Mouse (Mus musculus) liver, embryonic 13.5 days (tissue): ENCODE results near the gene Dnaaf1. TPM values are rescaled to one million over a fixed set of nuclear protein-coding genes. Genes with fewer than 3 reads are reported as not detected.

ENCODE experiments used
- ATAC-seq: fragments of 200-750 bp; cut with Nextera tagmentation; 2 replicates; pipeline ENCODE4 v1.8.0; 2017; ENCODE audit warnings: low read depth, mild to moderate bottlenecking, moderate number of reproducible peaks, moderate library complexity
- DNase-seq: peaks from one replicate; pipeline ENCODE4 v3.0.0; 2022
- H3K27ac ChIP-seq: fragments of 300-500 bp; sonication (generic); 2 replicates; pipeline ENCODE4 v1.5.1; 2015; ENCODE audit warnings: moderate library complexity, mild to moderate bottlenecking, inconsistent platforms
- H3K27me3 ChIP-seq: fragments of 300-500 bp; sonication (generic); 2 replicates; pipeline ENCODE4 v1.6.1; 2015; ENCODE audit warnings: mild to moderate bottlenecking, inconsistent platforms
- H3K36me3 ChIP-seq: fragments of 300-500 bp; sonication (generic); 2 replicates; pipeline ENCODE4 v1.6.1; 2015; ENCODE audit warnings: mild to moderate bottlenecking, inconsistent platforms
- H3K4me1 ChIP-seq: fragments of 300-500 bp; sonication (generic); replicated peaks from 2 replicates; pipeline ENCODE4 v1.6.1; 2015; ENCODE audit warnings: inconsistent platforms
- H3K4me2 ChIP-seq: fragments of 300-500 bp; sonication (generic); 2 replicates; pipeline ENCODE4 v1.6.1; 2015; ENCODE audit warnings: inconsistent platforms, mild to moderate bottlenecking, moderate library complexity
- H3K4me3 ChIP-seq: fragments of 300-500 bp; sonication (generic); replicated peaks from 2 replicates; pipeline ENCODE4 v1.5.1; 2015; ENCODE audit warnings: mild to moderate bottlenecking, inconsistent platforms
- H3K9ac ChIP-seq: fragments of 300-500 bp; sonication (generic); 2 replicates; pipeline ENCODE4 v1.6.1; 2015; ENCODE audit warnings: mild to moderate bottlenecking, inconsistent platforms
- H3K9me3 ChIP-seq: fragments of 300-500 bp; sonication (generic); replicated peaks from 2 replicates; pipeline ENCODE4 v1.6.1; 2016; ENCODE audit warnings: inconsistent platforms
- WGBS: fragments of 180-500 bp; shearing (Covaris S2); methylation state at CpG from one replicate; pipeline ENCODE4 v1.1.7; 2015; ENCODE audit not compliant: insufficient replicate concordance; 5-methylcytosine and 5-hydroxymethylcytosine counted together
- polyA plus RNA-seq: library from polyadenylated mRNA; unstranded; fragments of >200 nt; fragmentation: Nextera tagmentation; extraction: Ambion mirVana; gene quantifications from 2 replicates; pipeline ENCODE4 v1.2.1, GENCODE M21; 2015

The Dnaaf1 gene
- polyA plus RNA-seq, 1 experiment from 2014 or later: 0.07 TPM

DNA sequence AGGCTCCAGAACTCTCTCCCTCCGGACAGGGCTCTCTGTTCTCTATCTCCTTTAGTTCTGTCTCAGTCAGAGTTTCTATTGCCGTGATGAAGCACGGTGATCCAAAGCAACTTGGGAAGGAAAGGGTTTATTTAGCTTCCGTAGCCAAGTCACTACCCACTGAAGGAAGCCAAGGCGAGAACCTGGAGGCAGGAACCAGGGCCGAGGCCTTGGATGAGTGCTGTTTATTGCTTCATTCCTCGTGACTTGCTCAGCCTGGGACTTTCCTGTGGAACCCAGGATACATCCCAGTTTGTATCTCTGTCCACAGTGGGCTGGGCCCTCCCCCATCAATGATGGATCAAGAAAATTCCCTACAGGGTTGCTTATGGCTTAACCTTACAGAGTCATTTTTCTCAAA, 61.7 kb downstream of the Dnaaf1 start:
- H3K4me3 ChIP-seq: no peak overlapping the region
- H3K36me3 ChIP-seq: no peaks in the 10 kb centered on the region
- no peaks in the 10 kb centered on the region for H3K9me3 ChIP-seq
- no peaks in the 10 kb centered on the region for H3K4me1 ChIP-seq
- H3K27ac ChIP-seq: no peak overlapping the region
- 48% methylated on average over 7 of the region's 7 CpGs for WGBS
- DNase-seq (no peak), ATAC-seq (no peak)
- H3K4me2 ChIP-seq: no peak overlapping the region
- H3K27me3 ChIP-seq: peaks cover 56% of the 10 kb centered on the region
- no peak overlapping the region for H3K9ac ChIP-seq

DNA sequence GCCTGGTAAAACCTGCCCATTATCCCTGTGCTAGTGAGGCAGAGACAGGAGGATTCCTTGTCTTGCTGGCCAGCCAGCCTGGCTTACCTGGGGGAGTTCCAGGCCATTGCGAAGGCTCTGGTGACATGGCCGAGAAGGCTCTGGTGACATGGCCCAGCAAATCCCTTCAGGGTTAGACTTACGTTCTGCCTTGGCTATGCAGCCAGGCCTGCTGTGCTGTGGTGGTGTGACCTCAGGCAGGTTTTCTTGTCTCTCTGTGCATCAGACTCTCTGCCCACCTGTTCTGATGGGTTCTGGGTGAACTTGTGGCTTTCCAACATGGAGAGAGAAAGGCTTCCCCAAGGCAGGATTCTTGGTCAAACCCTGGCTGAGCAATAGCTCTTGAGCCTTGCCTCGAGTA, 62.3 kb downstream of the Dnaaf1 start:
- Histone ChIP-seq H3K36me3 (no peaks in the 10 kb centered on the region), H3K27ac (no peak overlapping the region), H3K4me1 (no peaks in the 10 kb centered on the region), H3K9ac (no peak overlapping the region), H3K4me2 (no peak overlapping the region), H3K4me3 (no peak overlapping the region), H3K9me3 (no peaks in the 10 kb centered on the region), H3K27me3 (peaks cover 50% of the 10 kb centered on the region)
- DNase-seq (no peak), ATAC-seq (no peak)
- WGBS: 63% methylated on average over 4 of the region's 4 CpGs

DNA sequence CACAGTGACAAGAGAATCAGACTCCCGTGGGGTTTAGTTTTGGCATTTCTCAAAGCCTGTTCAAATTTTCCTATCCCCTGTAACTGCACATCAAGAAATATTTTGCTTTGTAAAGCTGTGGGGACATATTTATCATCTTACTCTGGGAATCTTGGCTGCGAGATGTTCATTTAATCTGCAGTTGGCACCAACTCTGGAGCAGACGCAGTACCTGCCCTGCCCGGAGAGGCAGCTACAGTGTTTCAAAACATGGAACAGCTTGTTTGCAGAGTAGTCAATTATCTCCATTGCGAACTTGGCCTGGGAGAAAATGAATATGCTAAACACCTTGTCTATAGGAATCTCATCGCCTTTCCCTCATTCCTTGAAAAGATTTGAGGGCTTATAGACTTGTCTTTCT, 63.2 kb downstream of the Dnaaf1 start:
- H3K4me2 ChIP-seq: no peak overlapping the region
- no peaks in the 10 kb centered on the region for H3K36me3 ChIP-seq
- H3K9me3 ChIP-seq: no peaks in the 10 kb centered on the region
- DNase-seq: no peak
- no peak overlapping the region for H3K4me3 ChIP-seq
- peaks cover 41% of the 10 kb centered on the region for H3K27me3 ChIP-seq
- H3K9ac ChIP-seq: no peak overlapping the region
- no peaks in the 10 kb centered on the region for H3K4me1 ChIP-seq
- WGBS: 71% methylated on average over 6 of the region's 6 CpGs
- H3K27ac ChIP-seq: no peak overlapping the region
- no peak for ATAC-seq

DNA sequence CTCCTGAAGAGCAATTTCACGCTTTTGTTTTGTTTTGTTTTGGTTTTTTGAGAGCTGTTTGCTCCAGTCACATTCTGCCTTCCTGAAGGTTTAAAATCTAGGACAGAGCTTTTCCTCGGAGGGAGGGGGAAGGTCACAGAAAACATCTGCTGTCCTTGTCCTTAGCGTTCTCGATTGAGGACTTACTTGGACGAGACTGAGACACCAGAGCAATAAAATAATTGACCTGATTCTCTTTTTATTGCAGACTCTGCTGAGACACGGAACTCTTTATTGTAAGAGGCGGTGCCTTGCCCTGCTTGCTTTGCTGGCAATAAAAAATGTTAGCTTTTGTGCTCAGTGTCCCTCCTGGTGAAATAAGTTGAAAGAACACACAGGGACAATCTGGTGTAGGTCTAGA, 64.8 kb downstream of the Dnaaf1 start:
- DNase-seq (no peak), ATAC-seq (no peak)
- no peak overlapping the region for H3K27ac ChIP-seq
- peaks cover 26% of the 10 kb centered on the region for H3K27me3 ChIP-seq
- H3K4me2 ChIP-seq: no peak overlapping the region
- H3K36me3 ChIP-seq: no peaks in the 10 kb centered on the region
- no peaks in the 10 kb centered on the region for H3K9me3 ChIP-seq
- no peak overlapping the region for H3K9ac ChIP-seq
- no peak overlapping the region for H3K4me3 ChIP-seq
- WGBS: 55% methylated on average over 7 of the region's 7 CpGs
- H3K4me1 ChIP-seq: no peaks in the 10 kb centered on the region

DNA sequence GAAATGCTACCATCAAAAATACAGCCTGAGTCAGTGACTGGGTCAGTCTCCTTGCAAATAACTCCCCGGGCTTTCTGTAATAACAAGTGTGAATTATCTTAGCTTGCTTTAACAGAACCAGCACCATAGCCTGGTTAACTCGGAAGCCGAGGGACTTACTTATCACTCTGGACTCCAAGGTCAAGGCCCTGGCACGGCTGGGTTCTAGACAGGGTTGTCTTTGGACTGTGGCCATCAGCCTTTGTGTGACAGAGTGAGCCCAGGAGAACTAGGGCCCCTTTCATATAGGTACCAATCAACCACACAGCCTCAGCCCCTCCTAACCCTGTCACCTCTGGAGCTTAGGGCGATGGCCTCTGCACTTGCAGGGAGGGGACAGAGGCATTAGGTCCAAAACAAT, 66.0 kb downstream of the Dnaaf1 start:
- no peak overlapping the region for H3K27ac ChIP-seq
- ATAC-seq (no peak), DNase-seq (no peak)
- H3K4me1 ChIP-seq: no peaks in the 10 kb centered on the region
- H3K9me3 ChIP-seq: no peaks in the 10 kb centered on the region
- peaks cover 13% of the 10 kb centered on the region for H3K27me3 ChIP-seq
- H3K9ac ChIP-seq: no peak overlapping the region
- H3K36me3 ChIP-seq: no peaks in the 10 kb centered on the region
- H3K4me3 ChIP-seq: no peak overlapping the region
- H3K4me2 ChIP-seq: no peak overlapping the region
- 55% methylated on average over 5 of the region's 5 CpGs for WGBS

DNA sequence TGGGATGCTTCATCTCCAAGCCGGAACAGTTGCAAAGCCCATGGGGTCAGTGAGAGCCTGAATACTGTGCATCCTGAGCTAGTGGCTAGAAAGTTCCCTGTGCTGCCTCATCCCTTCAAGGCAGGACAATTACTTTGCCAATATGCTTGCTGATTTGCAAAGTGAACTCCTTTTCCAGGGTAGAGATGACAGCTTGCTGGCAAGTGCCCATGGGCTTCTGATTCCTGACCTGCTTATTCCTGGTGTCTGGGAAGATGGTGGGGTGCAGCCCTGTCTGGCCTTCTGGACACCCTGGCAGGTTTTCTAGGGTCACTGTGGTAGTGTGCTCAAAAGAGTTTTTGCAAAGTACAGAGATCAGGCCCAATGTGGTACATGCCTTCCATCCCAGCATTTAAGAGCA, 67.9 kb downstream of the Dnaaf1 start:
- H3K27ac ChIP-seq: no peak overlapping the region
- 90% methylated on average over 1 of the region's 1 CpGs for WGBS
- H3K4me1 ChIP-seq: no peaks in the 10 kb centered on the region
- no peak overlapping the region for H3K4me2 ChIP-seq
- no peak for ATAC-seq
- no peak overlapping the region for H3K4me3 ChIP-seq
- no peak for DNase-seq
- 0 out of 2 replicates have a peak, but pooled peaks cover 2% of the 10 kb centered on the region for H3K9me3 ChIP-seq
- H3K9ac ChIP-seq: no peak overlapping the region
- no peaks in the 10 kb centered on the region for H3K36me3 ChIP-seq
- H3K27me3 ChIP-seq: no peaks in the 10 kb centered on the region

DNA sequence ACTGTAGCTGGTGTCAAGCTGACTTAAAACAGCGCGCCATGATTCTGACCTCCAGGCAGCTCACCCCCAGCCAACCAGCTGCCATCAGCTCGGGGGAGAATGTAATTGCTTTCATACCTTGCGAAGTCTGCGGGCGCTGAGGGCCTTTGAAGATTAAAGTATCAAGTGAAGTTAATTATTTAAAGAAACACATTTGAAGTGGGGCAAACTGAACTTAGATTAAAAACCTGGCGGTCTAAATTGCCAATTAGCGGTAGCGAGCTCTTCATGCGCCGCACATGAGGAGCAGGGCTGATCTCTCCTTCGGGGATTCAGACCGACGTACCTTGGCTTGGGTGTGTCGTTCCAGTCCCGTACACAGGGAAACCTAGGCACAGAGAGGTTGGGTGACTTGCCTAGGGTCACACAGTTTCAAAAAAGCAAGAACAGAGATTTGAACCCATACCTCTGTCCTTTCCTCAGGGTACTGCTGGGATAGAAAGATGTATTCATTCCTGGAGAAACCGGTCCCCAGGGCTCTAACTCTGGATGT, 69.5 kb downstream of the Dnaaf1 start:
- WGBS: 80% methylated on average over 17 of the region's 17 CpGs
- H3K27ac ChIP-seq: no peak overlapping the region
- ATAC-seq: no peak

DNA sequence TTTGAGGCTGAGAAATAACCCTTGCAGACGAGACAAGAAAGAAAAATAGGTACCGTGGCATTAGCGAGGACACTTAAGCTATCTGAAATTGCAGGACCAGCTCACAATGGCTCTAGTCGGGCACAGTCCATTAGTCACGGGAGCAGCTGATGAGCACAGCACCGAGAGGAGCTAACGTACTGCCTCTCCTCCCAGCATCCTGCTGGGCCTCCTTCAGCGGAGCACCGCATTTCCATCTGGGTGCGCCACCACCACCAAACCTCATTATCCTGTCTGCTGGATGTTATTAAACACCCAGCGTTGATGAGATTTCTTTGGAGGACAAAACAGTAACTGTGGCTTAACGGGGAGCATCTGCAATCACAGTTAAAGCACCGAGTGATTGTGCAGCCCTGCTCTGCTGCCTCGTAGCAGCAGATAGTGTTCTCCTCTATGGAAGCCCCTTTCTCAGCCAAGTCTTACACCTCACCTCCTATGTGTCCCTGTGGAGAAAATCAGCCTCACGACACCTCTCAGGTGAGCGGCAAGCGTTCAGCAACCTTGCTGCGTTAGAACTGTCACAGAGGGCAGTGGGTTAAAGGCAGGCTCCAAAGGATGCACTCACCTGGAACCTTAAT, 70.1 kb downstream of the Dnaaf1 start:
- Histone ChIP-seq H3K4me3 (no peak overlapping the region), H3K36me3 (no peaks in the 10 kb centered on the region), H3K27me3 (no peaks in the 10 kb centered on the region), H3K27ac (no peak overlapping the region), H3K4me2 (no peak overlapping the region), H3K9ac (no peak overlapping the region), H3K4me1 (no peaks in the 10 kb centered on the region), H3K9me3 (0 out of 2 replicates have a peak, but pooled peaks cover 2% of the 10 kb centered on the region)
- ATAC-seq (no peak), DNase-seq (no peak)
- 67% methylated on average over 18 of the region's 18 CpGs for WGBS

More for the DNA sequence above, 69.5 kb downstream of the Dnaaf1 start:
- 0 out of 2 replicates have a peak, but pooled peaks cover 2% of the 10 kb centered on the region for H3K9me3 ChIP-seq
- no peak overlapping the region for H3K4me2 ChIP-seq
- no peak overlapping the region for H3K4me3 ChIP-seq
- no peaks in the 10 kb centered on the region for H3K36me3 ChIP-seq
- no peaks in the 10 kb centered on the region for H3K27me3 ChIP-seq
- H3K9ac ChIP-seq: no peak overlapping the region
- DNase-seq: no peak
- no peaks in the 10 kb centered on the region for H3K4me1 ChIP-seq

DNA sequence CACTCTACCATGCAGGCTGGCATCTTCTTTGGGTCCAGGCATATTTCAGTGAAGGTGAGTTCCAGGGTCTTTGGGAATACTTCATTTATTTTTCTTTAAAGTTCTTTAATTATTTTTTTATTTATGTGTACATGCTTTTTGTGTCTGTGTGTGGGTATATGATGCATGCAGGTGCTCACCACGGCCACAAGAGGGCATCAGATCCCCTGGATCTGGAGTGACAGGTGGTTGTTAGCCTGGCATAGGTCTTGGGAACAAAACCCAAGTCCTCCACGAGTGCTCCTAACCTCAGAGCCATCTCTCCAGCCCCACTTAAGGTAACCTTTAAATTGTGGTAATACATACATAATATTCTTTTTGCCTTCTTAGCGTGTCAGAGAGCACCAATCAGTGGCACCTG, 71.2 kb downstream of the Dnaaf1 start:
- Histone ChIP-seq H3K4me2 (no peak overlapping the region), H3K9ac (no peak overlapping the region), H3K4me1 (no peaks in the 10 kb centered on the region), H3K4me3 (no peak overlapping the region), H3K27me3 (no peaks in the 10 kb centered on the region), H3K36me3 (no peaks in the 10 kb centered on the region), H3K27ac (no peak overlapping the region), H3K9me3 (0 out of 2 replicates have a peak, but pooled peaks cover 2% of the 10 kb centered on the region)
- 49% methylated on average over 3 of the region's 3 CpGs for WGBS
- DNase-seq (no peak), ATAC-seq (no peak)

DNA sequence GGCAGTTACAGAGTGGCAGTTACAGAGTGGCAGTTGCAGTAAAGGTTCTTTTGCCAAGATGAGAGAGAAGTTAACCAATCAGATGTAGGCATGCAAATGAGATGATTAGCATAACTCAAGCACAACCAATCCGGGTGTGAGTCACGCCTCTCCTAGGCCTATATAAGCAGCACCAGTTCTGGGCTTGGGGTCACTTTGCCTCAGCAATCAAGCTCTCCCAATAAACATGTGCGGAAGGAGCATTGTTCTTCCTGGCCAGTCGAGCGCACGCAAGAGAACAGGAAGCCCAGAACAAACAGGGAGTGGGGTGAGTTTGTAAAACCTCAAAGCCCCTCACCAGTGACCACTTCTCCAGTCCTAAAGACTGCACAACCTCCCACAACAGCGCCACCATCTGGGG, 71.8 kb downstream of the Dnaaf1 start:
- H3K9ac ChIP-seq: no peak overlapping the region
- no peak overlapping the region for H3K27ac ChIP-seq
- 0 out of 2 replicates have a peak, but pooled peaks cover 2% of the 10 kb centered on the region for H3K9me3 ChIP-seq
- H3K4me2 ChIP-seq: no peak overlapping the region
- H3K4me3 ChIP-seq: no peak overlapping the region
- H3K36me3 ChIP-seq: no peaks in the 10 kb centered on the region
- ATAC-seq (no peak), DNase-seq (no peak)
- WGBS: 68% methylated on average over 7 of the region's 7 CpGs
- H3K27me3 ChIP-seq: no peaks in the 10 kb centered on the region
- H3K4me1 ChIP-seq: no peaks in the 10 kb centered on the region
